Mouse (Mus musculus) MEL (cell line): ENCODE data around the gene Fbxo17. TPM values are rescaled to one million over a fixed set of nuclear protein-coding genes. Genes with fewer than 3 reads are reported as not detected.

Experiments used
- DNase-seq: peaks from one replicate; pipeline ENCODE4 v3.0.0; 2011; ENCODE audit warnings: low read depth, low spot score
- H3K27ac ChIP-seq: 2 replicates; pipeline ENCODE4 v1.5.1; 2012; ENCODE audit warnings: low read depth, mild to moderate bottlenecking, control low read depth, low read length, moderate library complexity; ENCODE audit not compliant: control insufficient read depth
- H3K27me3 ChIP-seq, 2 experiments: fragments of 150-350 bp in 1 of 2; sonication (generic) in 1 of 2; 2 replicates each; pipeline ENCODE4 v1.6.1; 2012; ENCODE audit warnings: low read length in 2 of 2, mild to moderate bottlenecking in 2 of 2, improper control_type of control experiment in 1 of 2, moderate library complexity in 1 of 2; ENCODE audit not compliant: insufficient read depth in 2 of 2, control insufficient read depth in 1 of 2
- H3K36me3 ChIP-seq, 2 experiments: 2 replicates each; pipeline ENCODE4 v1.6.1; 2012 to 2014; ENCODE audit warnings: low read length in 2 of 2, improper control_type of control experiment in 1 of 2, inconsistent platforms in 1 of 2, mild to moderate bottlenecking in 1 of 2; ENCODE audit not compliant: insufficient read depth in 2 of 2, control insufficient read depth in 1 of 2
- H3K4me1 ChIP-seq, 2 experiments: fragments of 150-350 bp in 1 of 2; sonication (generic) in 1 of 2; 2 replicates each; pipeline ENCODE4 v1.6.1; 2012; ENCODE audit warnings: low read length in 2 of 2, improper control_type of control experiment in 1 of 2, mild to moderate bottlenecking in 1 of 2; ENCODE audit not compliant: insufficient read depth in 2 of 2, control insufficient read depth in 1 of 2
- H3K4me3 ChIP-seq, 2 experiments: fragments of 150-350 bp in 1 of 2; sonication (generic) in 1 of 2; 2 replicates each; pipeline ENCODE4 v1.5.1; 2012; ENCODE audit warnings: low read depth in 2 of 2, low read length in 2 of 2, mild to moderate bottlenecking in 2 of 2, moderate library complexity in 2 of 2, control low read depth in 1 of 2, improper control_type of control experiment in 1 of 2; ENCODE audit not compliant: control insufficient read depth in 1 of 2, insufficient read depth in 1 of 2
- H3K79me2 ChIP-seq: 2 replicates; pipeline ENCODE4 v1.6.1; 2012; ENCODE audit warnings: mild to moderate bottlenecking, low read length, moderate library complexity; ENCODE audit not compliant: control insufficient read depth, poor library complexity, insufficient read depth
- H3K9ac ChIP-seq: 2 replicates; pipeline ENCODE4 v1.6.1; 2012; ENCODE audit warnings: low read depth, mild to moderate bottlenecking, control low read depth, low read length, moderate library complexity; ENCODE audit not compliant: control insufficient read depth, poor library complexity, severe bottlenecking
- H3K9me3 ChIP-seq: fragments of 150-350 bp; sonication (generic); replicated peaks from 2 replicates; pipeline ENCODE4 v1.6.1; 2012; ENCODE audit warnings: mild to moderate bottlenecking, low read length, improper control_type of control experiment, moderate library complexity; ENCODE audit not compliant: insufficient read depth
- BHLHE40 ChIP-seq: IDR thresholded peaks from 2 replicates; pipeline ENCODE4 v1.6.1; 2012; ENCODE audit warnings: low read depth, mild to moderate bottlenecking, inconsistent platforms, low read length, improper control_type of control experiment, borderline replicate concordance
- CHD1 ChIP-seq: IDR thresholded peaks from 2 replicates; pipeline ENCODE4 v1.6.1; 2012; ENCODE audit warnings: low read depth, mild to moderate bottlenecking, inconsistent platforms, low read length, improper control_type of control experiment
- CHD2 ChIP-seq: IDR thresholded peaks from 2 replicates; pipeline ENCODE4 v1.6.1; 2011; ENCODE audit warnings: low read length, improper control_type of control experiment
- CTCF ChIP-seq, 3 experiments: IDR thresholded peaks in 2 of 3; conservative IDR thresholded peaks in 1 of 3; 2 replicates each; pipeline ENCODE4 v1.5.1; 2011 to 2012; ENCODE audit warnings: low read length in 3 of 3, low read depth in 2 of 3, mild to moderate bottlenecking in 2 of 3, improper control_type of control experiment in 1 of 3, inconsistent platforms in 1 of 3, mixed read lengths in 1 of 3, moderate library complexity in 1 of 3; ENCODE audit not compliant: control insufficient read depth in 1 of 3, insufficient read depth in 1 of 3, poor library complexity in 1 of 3, severe bottlenecking in 1 of 3
- E2F4 ChIP-seq: IDR thresholded peaks from 2 replicates; pipeline ENCODE4 v1.6.1; 2011; ENCODE audit warnings: low read depth, low read length, improper control_type of control experiment, borderline replicate concordance
- ELF1 ChIP-seq: IDR thresholded peaks from 2 replicates; pipeline ENCODE4 v1.6.1; 2014; ENCODE audit warnings: low read depth, mild to moderate bottlenecking, inconsistent platforms, low read length, improper control_type of control experiment, moderate library complexity
- EP300 ChIP-seq, 2 experiments: IDR thresholded peaks; 2 replicates each; pipeline ENCODE4 v1.6.1; 2011; ENCODE audit warnings: improper control_type of control experiment in 2 of 2, low read length in 2 of 2, low read depth in 1 of 2, mild to moderate bottlenecking in 1 of 2
- ETS1 ChIP-seq: IDR thresholded peaks from 2 replicates; pipeline ENCODE4 v1.6.1; 2012; ENCODE audit warnings: low read depth, mild to moderate bottlenecking, inconsistent platforms, low read length, improper control_type of control experiment, moderate library complexity
- GABPA ChIP-seq: IDR thresholded peaks from 2 replicates; pipeline ENCODE4 v1.6.1; 2012; ENCODE audit warnings: low read depth, mild to moderate bottlenecking, inconsistent platforms, low read length, improper control_type of control experiment, moderate library complexity
- GATA1 ChIP-seq: IDR thresholded peaks from 2 replicates; pipeline ENCODE4 v1.6.1; 2011; ENCODE audit warnings: low read depth, low read length, improper control_type of control experiment
- HCFC1 ChIP-seq: IDR thresholded peaks from 2 replicates; pipeline ENCODE4 v1.6.1; 2012; ENCODE audit warnings: low read depth, mild to moderate bottlenecking, inconsistent platforms, low read length, improper control_type of control experiment, moderate library complexity
- JUND ChIP-seq: IDR thresholded peaks from 2 replicates; pipeline ENCODE4 v1.6.1; 2011; ENCODE audit warnings: low read depth, mild to moderate bottlenecking, improper control_type of control experiment, low read length
- KAT2A ChIP-seq: conservative IDR thresholded peaks from 2 replicates; pipeline ENCODE4 v1.6.1; 2012; ENCODE audit warnings: low read depth, low read length, improper control_type of control experiment, inconsistent platforms
- MAFK ChIP-seq: IDR thresholded peaks from 2 replicates; pipeline ENCODE4 v1.6.1; 2011; ENCODE audit warnings: low read depth, mild to moderate bottlenecking, low read length, improper control_type of control experiment, borderline replicate concordance
- MAX ChIP-seq: IDR thresholded peaks from 2 replicates; pipeline ENCODE4 v1.6.1; 2011; ENCODE audit warnings: low read length, improper control_type of control experiment
- MAZ ChIP-seq: IDR thresholded peaks from 2 replicates; pipeline ENCODE4 v1.6.1; 2012; ENCODE audit warnings: low read depth, mild to moderate bottlenecking, inconsistent platforms, low read length, improper control_type of control experiment
- MEF2A ChIP-seq: IDR thresholded peaks from 2 replicates; pipeline ENCODE4 v1.6.1; 2014; ENCODE audit warnings: low read depth, mild to moderate bottlenecking, inconsistent platforms, low read length, improper control_type of control experiment; ENCODE audit not compliant: poor library complexity, insufficient replicate concordance, severe bottlenecking; ENCODE audit errors: extremely low read depth
- MXI1 ChIP-seq: IDR thresholded peaks from 2 replicates; pipeline ENCODE4 v1.6.1; 2011; ENCODE audit warnings: mild to moderate bottlenecking, low read depth, low read length, improper control_type of control experiment
- MYB ChIP-seq: IDR thresholded peaks from 2 replicates; pipeline ENCODE4 v1.6.1; 2011; ENCODE audit warnings: mild to moderate bottlenecking, low read depth, low read length, improper control_type of control experiment
- MYC ChIP-seq: IDR thresholded peaks from 2 replicates; pipeline ENCODE4 v1.6.1; 2011; ENCODE audit warnings: low read depth, mild to moderate bottlenecking, low read length, improper control_type of control experiment, moderate library complexity
- NRF1 ChIP-seq: IDR thresholded peaks from 2 replicates; pipeline ENCODE4 v1.6.1; 2014; ENCODE audit warnings: low read depth, mild to moderate bottlenecking, inconsistent platforms, low read length, improper control_type of control experiment, moderate library complexity; ENCODE audit not compliant: poor library complexity, insufficient read depth, severe bottlenecking
- POLR2A ChIP-seq, 2 experiments: IDR thresholded peaks; 2 replicates each; pipeline ENCODE4 v1.6.1; 2011 to 2012; ENCODE audit warnings: low read length in 2 of 2, mild to moderate bottlenecking in 2 of 2, control low read depth in 1 of 2, improper control_type of control experiment in 1 of 2, low read depth in 1 of 2, moderate library complexity in 1 of 2; ENCODE audit not compliant: control insufficient read depth in 1 of 2, insufficient read depth in 1 of 2, poor library complexity in 1 of 2
- POLR2AphosphoS2 ChIP-seq: IDR thresholded peaks from 2 replicates; pipeline ENCODE4 v1.6.1; 2011; ENCODE audit warnings: low read length, improper control_type of control experiment
- POLR2AphosphoS5 ChIP-seq: IDR thresholded peaks from 2 replicates; pipeline ENCODE4 v1.6.1; 2012; ENCODE audit warnings: low read depth, borderline replicate concordance, mild to moderate bottlenecking, inconsistent platforms, low read length, moderate library complexity, mixed read lengths
- RAD21 ChIP-seq: IDR thresholded peaks from 2 replicates; pipeline ENCODE4 v1.6.1; 2011; ENCODE audit warnings: mild to moderate bottlenecking, low read depth, low read length, improper control_type of control experiment
- RCOR1 ChIP-seq: IDR thresholded peaks from 2 replicates; pipeline ENCODE4 v1.6.1; 2012; ENCODE audit warnings: low read depth, mild to moderate bottlenecking, inconsistent platforms, low read length, improper control_type of control experiment
- SIN3A ChIP-seq: IDR thresholded peaks from 2 replicates; pipeline ENCODE4 v1.6.1; 2012; ENCODE audit warnings: low read length, improper control_type of control experiment, inconsistent platforms
- SMC3 ChIP-seq: IDR thresholded peaks from 2 replicates; pipeline ENCODE4 v1.6.1; 2011; ENCODE audit warnings: low read depth, low read length, improper control_type of control experiment
- TAL1 ChIP-seq: IDR thresholded peaks from 2 replicates; pipeline ENCODE4 v1.6.1; 2012; ENCODE audit warnings: mild to moderate bottlenecking, inconsistent platforms, low read length, moderate library complexity, mixed read lengths
- TBP ChIP-seq: IDR thresholded peaks from 2 replicates; pipeline ENCODE4 v1.8.0; 2011; ENCODE audit warnings: low read depth, low read length, improper control_type of control experiment
- TCF12 ChIP-seq: IDR thresholded peaks from 2 replicates; pipeline ENCODE4 v1.6.1; 2014; ENCODE audit warnings: low read depth, mild to moderate bottlenecking, inconsistent platforms, low read length, improper control_type of control experiment, moderate library complexity
- UBTF ChIP-seq: IDR thresholded peaks from 2 replicates; pipeline ENCODE4 v1.6.1; 2012; ENCODE audit warnings: low read depth, mild to moderate bottlenecking, inconsistent platforms, low read length, improper control_type of control experiment, moderate library complexity, borderline replicate concordance; ENCODE audit not compliant: insufficient read depth
- USF1 ChIP-seq: IDR thresholded peaks from 2 replicates; pipeline ENCODE4 v1.6.1; 2014; ENCODE audit warnings: low read depth, mild to moderate bottlenecking, inconsistent platforms, low read length, improper control_type of control experiment, moderate library complexity
- USF2 ChIP-seq, 2 experiments: IDR thresholded peaks; 2 replicates each; pipeline ENCODE4 v1.6.1; 2011 to 2012; ENCODE audit warnings: improper control_type of control experiment in 2 of 2, low read length in 2 of 2, borderline replicate concordance in 1 of 2, inconsistent platforms in 1 of 2, low read depth in 1 of 2, mild to moderate bottlenecking in 1 of 2; ENCODE audit not compliant: insufficient read depth in 1 of 2
- ZC3H11A ChIP-seq: IDR thresholded peaks from 2 replicates; pipeline ENCODE4 v1.6.1; 2012; ENCODE audit warnings: low read depth, mild to moderate bottlenecking, inconsistent platforms, low read length, improper control_type of control experiment
- ZKSCAN1 ChIP-seq: IDR thresholded peaks from 2 replicates; pipeline ENCODE4 v1.6.1; 2012; ENCODE audit warnings: low read depth, mild to moderate bottlenecking, inconsistent platforms, low read length, improper control_type of control experiment, moderate library complexity
- ZMIZ1 ChIP-seq: IDR thresholded peaks from 2 replicates; pipeline ENCODE4 v1.6.1; 2012; ENCODE audit warnings: low read depth, mild to moderate bottlenecking, inconsistent platforms, low read length, improper control_type of control experiment, moderate library complexity
- ZNF384 ChIP-seq: IDR thresholded peaks from 2 replicates; pipeline ENCODE4 v1.6.1; 2012; ENCODE audit warnings: low read depth, mild to moderate bottlenecking, inconsistent platforms, low read length, improper control_type of control experiment
- polyA plus RNA-seq, 2 experiments: library from polyadenylated mRNA; stranded (reverse) in 1 of 2; unstranded in 1 of 2; fragments of >175 nt in 1 of 2; fragments of >200 nt in 1 of 2; gene quantifications; 2 replicates each; pipeline versions ENCODE4 v1.2.1 to v1.2.4; 2012; ENCODE audit warnings: low replicate concordance in 2 of 2, low read depth in 1 of 2; ENCODE audit not compliant: insufficient read length in 2 of 2, insufficient read depth in 1 of 2, missing spikeins in 1 of 2
- total RNA-seq: library from RNA; depleted of rRNA; stranded (reverse); fragments of 300-350 nt; gene quantifications from 2 replicates; pipeline ENCODE4 v1.2.3, GENCODE M21; 2012

The Fbxo17 gene
- total and polyA plus RNA-seq, 3 experiments: 0.43 TPM; not detected in 2

- Histone ChIP-seq H3K36me3 (no peaks in the 10 kb centered on the region), H3K4me1 (no peaks in the 10 kb centered on the region), H3K27me3 (no peaks in the 10 kb centered on the region), H3K79me2 (no peaks in the 10 kb centered on the region), H3K9ac (peak overlapping the region; percentile 59), H3K27ac (no peak overlapping the region), H3K4me3 (peak overlapping the region; percentile 48 to 50; a peak in 3 of 4 replicates), H3K9me3 (no peaks in the 10 kb centered on the region)
- peak; percentile 88 for DNase-seq
- TF ChIP-seq ZMIZ1 (no peak), CHD2 (no peak), GABPA (no peak), CHD1 (no peak), EP300 (IDR thresholded peaks at IDR 0.05; ENCODE audit: low read depth in 1 of 2, low read length in 2 of 2) (no peak), MXI1 (peak; percentile 85), MAZ (no peak), KAT2A (no peak), E2F4 (no peak), USF2 (IDR thresholded peaks at IDR 0.05; ENCODE audit: borderline replicate concordance in 1 of 2, insufficient read depth in 1 of 2, low read depth in 1 of 2, low read length in 2 of 2) (no peak), JUND (no peak), TBP (no peak), ZC3H11A (peak; percentile 63), TAL1 (no peak), ZNF384 (peak; percentile 79), MYC (peak; percentile 79; the same call in 1 of the 2 replicates), POLR2A (IDR thresholded peaks at IDR 0.05; ENCODE audit: control insufficient read depth in 1 of 2, insufficient read depth in 1 of 2, low read depth in 1 of 2, low read length in 2 of 2, poor library complexity in 1 of 2) (no peak), ETS1 (no peak), RAD21 (peak; percentile 89), POLR2AphosphoS2 (no peak), GATA1 (no peak), SIN3A (peak; percentile 72; the same call in 1 of the 2 replicates), BHLHE40 (no peak; the same call in 1 of the 2 replicates), POLR2AphosphoS5 (no peak), CTCF (IDR thresholded peaks at IDR 0.05 in 2 of 3, conservative IDR thresholded peaks at IDR 0.05 in 1 of 3; ENCODE audit: control insufficient read depth in 1 of 3, insufficient read depth in 1 of 3, low read depth in 2 of 3, low read length in 3 of 3, poor library complexity in 1 of 3, severe bottlenecking in 1 of 3) (peak; percentile 93 to 97 (median 96)), RCOR1 (no peak), NRF1 (peak; percentile 60), USF1 (0 out of 2 replicates have a peak, but pooled peaks have one; percentile 11), TCF12 (peak; percentile 40; the same call in 1 of the 2 replicates), MAX (peak; percentile 75; the same call in 1 of the 2 replicates), MEF2A (no peak), SMC3 (peak; percentile 77), UBTF (no peak), ZKSCAN1 (no peak), HCFC1 (0 out of 2 replicates have a peak, but pooled peaks have one; percentile 14), MYB (no peak), MAFK (no peak), ELF1 (no peak)
These were observed 10.0 kb downstream of the Fbxo17 start for GRCm38 (mm10) chr7:28726600-28726999.
